Mouse (Mus musculus): ENCODE measurements around the gene Mnd1. TPM values are rescaled to one million over a fixed set of nuclear protein-coding genes. Genes with fewer than 3 reads are reported as not detected.

The Mnd1 gene
- polyA plus RNA-seq, 1 experiment from 2014 or later: 15.3 TPM

GRCm38 (mm10) chr3:84118718-84119117, 36.9 kb downstream of the Mnd1 start:
- H3K27ac ChIP-seq: no peak overlapping the region
- H3K4me2 ChIP-seq (ENCODE audit: low read length): no peak overlapping the region
- H3K9me3 ChIP-seq (replicated peaks; ENCODE audit: low read length): no peaks in the 10 kb centered on the region
- no peak overlapping the region for H3K4me3 ChIP-seq (replicated peaks; ENCODE audit: low read depth, low read length)
- H3K27me3 ChIP-seq (ENCODE audit: insufficient read depth, low read length): no peaks in the 10 kb centered on the region
- no peaks in the 10 kb centered on the region for H3K36me3 ChIP-seq (ENCODE audit: insufficient read depth, low read length)
- H3K9ac ChIP-seq (ENCODE audit: low read depth, low read length): no peak overlapping the region
- TF ChIP-seq CTCF (IDR thresholded peaks at IDR 0.05; ENCODE audit: low read depth): no peak
- 70% methylated on average over 7 of the region's 7 CpGs for WGBS
- DNase-seq (ENCODE audit: low spot score) (no peak), ATAC-seq (replicated peaks; ENCODE audit: low FRiP score, low read depth) (no peak)
- H3K4me1 ChIP-seq (replicated peaks; ENCODE audit: insufficient read depth, low read length): no peaks in the 10 kb centered on the region

- DNase-seq (ENCODE audit: low spot score) (no peak), ATAC-seq (replicated peaks; ENCODE audit: low FRiP score, low read depth) (no peak)
- Histone ChIP-seq H3K4me2 (ENCODE audit: low read length) (no peak overlapping the region), H3K4me3 (replicated peaks; ENCODE audit: low read depth, low read length) (no peak overlapping the region), H3K9ac (ENCODE audit: low read depth, low read length) (no peak overlapping the region), H3K36me3 (ENCODE audit: insufficient read depth, low read length) (no peaks in the 10 kb centered on the region), H3K27me3 (ENCODE audit: insufficient read depth, low read length) (no peaks in the 10 kb centered on the region), H3K27ac (no peak overlapping the region), H3K4me1 (replicated peaks; ENCODE audit: insufficient read depth, low read length) (no peaks in the 10 kb centered on the region), H3K9me3 (replicated peaks; ENCODE audit: low read length) (no peaks in the 10 kb centered on the region)
- WGBS: 76% methylated on average over 7 of the region's 7 CpGs
- TF ChIP-seq CTCF (IDR thresholded peaks at IDR 0.05; ENCODE audit: low read depth): no peak
Measured at GRCm38 (mm10) chr3:84118178-84118577, 37.4 kb downstream of the Mnd1 start.

- Histone ChIP-seq H3K9ac (ENCODE audit: low read depth, low read length) (no peak overlapping the region), H3K9me3 (replicated peaks; ENCODE audit: low read length) (no peaks in the 10 kb centered on the region), H3K4me3 (replicated peaks; ENCODE audit: low read depth, low read length) (no peak overlapping the region), H3K36me3 (ENCODE audit: insufficient read depth, low read length) (no peaks in the 10 kb centered on the region), H3K27me3 (ENCODE audit: insufficient read depth, low read length) (no peaks in the 10 kb centered on the region), H3K27ac (no peak overlapping the region), H3K4me1 (replicated peaks; ENCODE audit: insufficient read depth, low read length) (no peaks in the 10 kb centered on the region), H3K4me2 (ENCODE audit: low read length) (no peak overlapping the region)
- no peak for DNase-seq (ENCODE audit: low spot score)
- 81% methylated on average over 2 of the region's 2 CpGs for WGBS
- TF ChIP-seq CTCF (IDR thresholded peaks at IDR 0.05; ENCODE audit: low read depth): no peak
- no peak for ATAC-seq (replicated peaks; ENCODE audit: low FRiP score, low read depth)
Measured at GRCm38 (mm10) chr3:84108614-84109013, 47.0 kb downstream of the Mnd1 start.

GRCm38 (mm10) chr3:84106106-84106505, 49.5 kb downstream of the Mnd1 start:
- no peak for DNase-seq (ENCODE audit: low spot score)
- H3K27me3 ChIP-seq (ENCODE audit: insufficient read depth, low read length): no peaks in the 10 kb centered on the region
- WGBS: 72% methylated on average over 2 of the region's 2 CpGs
- no peak overlapping the region for H3K4me3 ChIP-seq (replicated peaks; ENCODE audit: low read depth, low read length)
- no peak overlapping the region for H3K4me2 ChIP-seq (ENCODE audit: low read length)
- H3K36me3 ChIP-seq (ENCODE audit: insufficient read depth, low read length): no peaks in the 10 kb centered on the region
- TF ChIP-seq CTCF (IDR thresholded peaks at IDR 0.05; ENCODE audit: low read depth): no peak
- no peak for ATAC-seq (replicated peaks; ENCODE audit: low FRiP score, low read depth)
- H3K9me3 ChIP-seq (replicated peaks; ENCODE audit: low read length): no peaks in the 10 kb centered on the region
- no peak overlapping the region for H3K9ac ChIP-seq (ENCODE audit: low read depth, low read length)
- no peak overlapping the region for H3K27ac ChIP-seq
- no peaks in the 10 kb centered on the region for H3K4me1 ChIP-seq (replicated peaks; ENCODE audit: insufficient read depth, low read length)

- no peak overlapping the region for H3K4me2 ChIP-seq (ENCODE audit: low read length)
- WGBS: 79% methylated on average over 2 of the region's 2 CpGs
- H3K9me3 ChIP-seq (replicated peaks; ENCODE audit: low read length): no peaks in the 10 kb centered on the region
- no peaks in the 10 kb centered on the region for H3K27me3 ChIP-seq (ENCODE audit: insufficient read depth, low read length)
- no peak for ATAC-seq (replicated peaks; ENCODE audit: low FRiP score, low read depth)
- H3K4me3 ChIP-seq (replicated peaks; ENCODE audit: low read depth, low read length): no peak overlapping the region
- H3K4me1 ChIP-seq (replicated peaks; ENCODE audit: insufficient read depth, low read length): no peaks in the 10 kb centered on the region
- no peaks in the 10 kb centered on the region for H3K36me3 ChIP-seq (ENCODE audit: insufficient read depth, low read length)
- no peak overlapping the region for H3K9ac ChIP-seq (ENCODE audit: low read depth, low read length)
- TF ChIP-seq CTCF (IDR thresholded peaks at IDR 0.05; ENCODE audit: low read depth): no peak
- no peak overlapping the region for H3K27ac ChIP-seq
- DNase-seq (ENCODE audit: low spot score): no peak
Measured at GRCm38 (mm10) chr3:84103536-84103935, 52.0 kb downstream of the Mnd1 start.

GRCm38 (mm10) chr3:84092875-84093274, 62.7 kb downstream of the Mnd1 start:
- Histone ChIP-seq H3K9me3 (replicated peaks; ENCODE audit: low read length) (no peaks in the 10 kb centered on the region), H3K4me2 (ENCODE audit: low read length) (no peak overlapping the region), H3K27ac (no peak overlapping the region), H3K27me3 (ENCODE audit: insufficient read depth, low read length) (no peaks in the 10 kb centered on the region), H3K36me3 (ENCODE audit: insufficient read depth, low read length) (no peaks in the 10 kb centered on the region), H3K4me1 (replicated peaks; ENCODE audit: insufficient read depth, low read length) (no peaks in the 10 kb centered on the region), H3K4me3 (replicated peaks; ENCODE audit: low read depth, low read length) (no peak overlapping the region), H3K9ac (ENCODE audit: low read depth, low read length) (no peak overlapping the region)
- ATAC-seq (replicated peaks; ENCODE audit: low FRiP score, low read depth) (no peak), DNase-seq (ENCODE audit: low spot score) (no peak)
- no peak for TF ChIP-seq CTCF (IDR thresholded peaks at IDR 0.05; ENCODE audit: low read depth)
- WGBS: 85% methylated on average over 2 of the region's 2 CpGs

- Histone ChIP-seq H3K27me3 (ENCODE audit: insufficient read depth, low read length) (no peaks in the 10 kb centered on the region), H3K4me2 (ENCODE audit: low read length) (no peak overlapping the region), H3K9ac (ENCODE audit: low read depth, low read length) (no peak overlapping the region), H3K36me3 (ENCODE audit: insufficient read depth, low read length) (no peaks in the 10 kb centered on the region), H3K4me1 (replicated peaks; ENCODE audit: insufficient read depth, low read length) (no peaks in the 10 kb centered on the region), H3K27ac (no peak overlapping the region), H3K4me3 (replicated peaks; ENCODE audit: low read depth, low read length) (no peak overlapping the region), H3K9me3 (replicated peaks; ENCODE audit: low read length) (no peaks in the 10 kb centered on the region)
- WGBS: 37% methylated on average over 2 of the region's 2 CpGs
- TF ChIP-seq CTCF (IDR thresholded peaks at IDR 0.05; ENCODE audit: low read depth): peak; percentile 51
- ATAC-seq (replicated peaks; ENCODE audit: low FRiP score, low read depth): 0 out of 2 replicates have a peak, but pooled peaks have one; percentile 46
- DNase-seq (ENCODE audit: low spot score): peak; percentile 51
Measured at GRCm38 (mm10) chr3:84090982-84091381, 64.6 kb downstream of the Mnd1 start.

Measured in kidney, postnatal 0 days (tissue).